Mouse (Mus musculus) myocyte (in vitro differentiated cells): ENCODE measurements around the gene Rasa4.

Experiments used
- CEBPB ChIP-seq: IDR thresholded peaks from 2 replicates; pipeline ENCODE4 v1.6.1; 2011; ENCODE audit warnings: mild to moderate bottlenecking, moderate library complexity; ENCODE audit not compliant: poor library complexity, insufficient read depth, severe bottlenecking
- MAX ChIP-seq: IDR thresholded peaks from one replicate; pipeline ENCODE4 v1.6.1; 2011; ENCODE audit warnings: low read depth, mild to moderate bottlenecking, control low read depth
- MYOD1 ChIP-seq, 3 experiments: IDR thresholded peaks; one replicate each; pipeline ENCODE4 v1.6.1; 2011; ENCODE audit warnings: control low read depth in 2 of 3, low read depth in 2 of 3, mild to moderate bottlenecking in 2 of 3, moderate library complexity in 1 of 3; ENCODE audit not compliant: insufficient read length in 2 of 3, control insufficient read depth in 1 of 3
- MYOG ChIP-seq, 3 experiments: IDR thresholded peaks; one replicate each; pipeline ENCODE4 v1.6.1; 2011; ENCODE audit warnings: control low read depth in 2 of 3, low read depth in 2 of 3, mild to moderate bottlenecking in 2 of 3; ENCODE audit not compliant: insufficient read length in 2 of 3, control insufficient read depth in 1 of 3, insufficient read depth in 1 of 3
- POLR2A ChIP-seq: IDR thresholded peaks from one replicate; pipeline ENCODE4 v1.6.1; 2011; ENCODE audit warnings: low read depth, mild to moderate bottlenecking, control low read depth, moderate library complexity; ENCODE audit not compliant: insufficient read length
- POLR2AphosphoS2 ChIP-seq: IDR thresholded peaks from one replicate; pipeline ENCODE4 v1.6.1; 2011; ENCODE audit warnings: low read depth, control low read depth; ENCODE audit not compliant: insufficient read length
- REST ChIP-seq: IDR thresholded peaks from one replicate; pipeline ENCODE4 v1.6.1; 2011; ENCODE audit warnings: mild to moderate bottlenecking, control low read depth, moderate library complexity; ENCODE audit not compliant: insufficient read depth, insufficient read length
- SRF ChIP-seq: IDR thresholded peaks from one replicate; pipeline ENCODE4 v1.6.1; 2011; ENCODE audit warnings: low read depth; ENCODE audit not compliant: control insufficient read depth, insufficient read length
- TCF12 ChIP-seq: IDR thresholded peaks from one replicate; pipeline ENCODE4 v1.6.1; 2011; ENCODE audit warnings: mild to moderate bottlenecking, control low read depth; ENCODE audit not compliant: poor library complexity, insufficient read depth, severe bottlenecking
- TCF3 ChIP-seq: IDR thresholded peaks from one replicate; pipeline ENCODE4 v1.6.1; 2011; ENCODE audit warnings: low read depth, control low read depth; ENCODE audit not compliant: insufficient read length
- USF1 ChIP-seq: IDR thresholded peaks from one replicate; pipeline ENCODE4 v1.6.1; 2011; ENCODE audit warnings: low read depth, mild to moderate bottlenecking, control low read depth, moderate library complexity

GRCm38 (mm10) chr5:136051231-136052085 is 32.3 kb upstream of the Rasa4 start:
- TF ChIP-seq POLR2AphosphoS2 (no peak), MAX (peak; percentile 78), MYOG (IDR thresholded peaks at IDR 0.05; ENCODE audit: control insufficient read depth in 1 of 3, insufficient read depth in 1 of 3, insufficient read length in 2 of 3, low read depth in 2 of 3) (no peak), POLR2A (no peak), SRF (no peak), USF1 (no peak), CEBPB (no peak), TCF12 (no peak), REST (no peak), TCF3 (no peak), MYOD1 (IDR thresholded peaks at IDR 0.05; ENCODE audit: control insufficient read depth in 1 of 3, insufficient read length in 2 of 3, low read depth in 2 of 3) (no peak)
